Mouse (Mus musculus) heart, postnatal 0 days (tissue): ENCODE data around the gene Ric8b.

Experiments used
- CTCF ChIP-seq: IDR thresholded peaks from 2 replicates; pipeline ENCODE4 v1.5.1; 2016; ENCODE audit warnings: antibody characterized with exemption, control low read depth, low read depth
- EP300 ChIP-seq: IDR thresholded peaks from 2 replicates; pipeline ENCODE4 v1.6.1; 2016; ENCODE audit warnings: antibody characterized with exemption, low read depth

- TF ChIP-seq EP300 (no peak), CTCF (peak; percentile 68)
Measured at GRCm38 (mm10) chr10:84985956-84986355, 68.5 kb downstream of the Ric8b start.
